Mouse (Mus musculus) telencephalon, adult 2 months (tissue): ENCODE results near the gene Casp12.
A peak's percentile ranks its signal among the peaks of the same experiment; 100 is the strongest.
"Not testable (repeated sequence)": the region's sequence is repeated elsewhere in the genome, so short reads cannot be mapped to it uniquely, and the experiment has no call there.

Experiments
- DNase-seq: peaks from one replicate; pipeline ENCODE4 v3.0.0-alpha.2; 2011; ENCODE audit warnings: low read depth, low spot score

Gene Casp12

DNA sequence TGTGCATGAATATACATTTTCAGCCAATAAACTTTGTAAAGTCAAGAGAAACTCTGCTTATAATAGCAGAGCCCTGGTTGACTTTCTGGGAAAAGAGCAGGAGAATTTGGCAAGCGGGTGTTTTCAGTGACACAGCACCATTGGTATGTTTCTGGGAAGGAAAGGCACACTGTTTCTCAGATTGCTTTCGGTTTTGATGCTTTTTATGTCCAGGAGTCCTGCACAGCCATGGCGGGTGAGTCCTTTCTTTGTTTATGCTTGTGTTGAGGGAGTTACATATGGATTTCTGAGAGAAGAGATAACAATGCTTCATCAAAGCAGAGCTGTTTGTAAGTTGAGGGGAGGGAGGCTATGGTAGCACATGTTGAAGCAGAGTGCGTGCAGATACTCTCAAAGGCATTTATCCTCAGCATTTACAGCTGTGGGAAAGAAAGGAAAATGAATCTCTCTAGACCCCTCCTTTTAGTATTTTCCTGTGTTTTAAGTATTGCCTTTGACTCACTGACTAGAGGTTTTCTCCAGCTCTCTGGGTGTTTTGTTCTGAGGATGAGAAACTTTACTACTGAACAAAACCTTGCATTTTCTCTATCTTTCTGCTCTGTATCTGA lies at the start of gene Casp12:
Gene Casp12 (plus strand): TSS at position 140 of the 608 bp plus-strand sequence.
- DNase-seq, result no peak

GRCm38 (mm10) chr9:5296354-5297237 lies 48.6 kb upstream of the Casp12 start:
- no peak for DNase-seq

DNA sequence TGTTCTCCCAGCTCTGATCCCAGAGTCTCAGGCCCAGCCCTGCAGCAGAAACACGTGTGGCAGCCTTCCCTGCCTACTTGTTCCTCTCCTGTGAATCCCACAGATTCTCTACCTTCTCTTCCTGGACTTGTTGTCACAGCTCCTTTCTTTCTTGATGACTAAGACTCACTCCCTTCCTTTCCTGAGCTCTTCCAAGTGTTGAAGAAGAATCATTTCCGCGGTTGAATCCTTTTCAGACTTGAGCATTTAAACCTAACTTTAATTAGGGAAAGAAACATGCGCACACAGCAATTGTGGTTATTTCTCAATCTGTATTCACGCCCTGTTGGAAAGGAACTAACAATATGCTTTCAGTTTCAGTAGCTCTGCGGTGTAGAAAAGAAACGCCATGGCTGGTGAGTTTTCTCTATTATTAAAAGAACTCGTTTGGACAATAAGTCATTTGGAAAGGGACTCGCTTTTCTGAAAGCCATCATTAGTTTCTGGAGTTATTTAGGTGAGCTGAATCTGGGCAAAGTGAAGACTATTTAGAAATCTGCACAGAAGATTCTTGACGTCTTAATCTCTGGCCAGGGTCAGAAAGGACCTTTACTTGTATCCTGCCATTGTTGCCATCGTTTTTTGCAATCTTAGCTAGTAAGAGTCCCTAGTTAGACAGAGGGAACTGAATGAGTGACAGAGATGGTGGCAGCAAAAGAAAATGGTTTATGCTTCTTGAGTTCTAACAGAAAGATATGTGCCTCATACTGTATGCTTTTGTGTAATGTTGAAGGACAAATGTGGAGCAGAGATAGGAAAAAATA lies 46.7 kb upstream of the Casp12 start, which contains the start of gene Casp1:
Gene Casp1 (plus strand): TSS at position 189 of the 803 bp plus-strand sequence.
- DNase-seq, result peak; percentile 6

GRCm38 (mm10) chr9:5299132-5299381 lies 46.2 kb upstream of the Casp12 start:
- no peak for DNase-seq

GRCm38 (mm10) chr9:5308561-5308960 lies 36.7 kb upstream of the Casp12 start, which contains the start of gene Casp4:
Gene Casp4, plus strand, starts transcription at chr9:5308828.
- DNase-seq, result no peak

GRCm38 (mm10) chr9:5310112-5310511 lies 35.1 kb upstream of the Casp12 start:
- DNase-seq, result no peak

- DNase-seq, result no peak
Measured at GRCm38 (mm10) chr9:5311435-5311834, 33.8 kb upstream of the Casp12 start.

- DNase-seq, result no peak
Measured at GRCm38 (mm10) chr9:5328204-5328603, 17.0 kb upstream of the Casp12 start.

DNA sequence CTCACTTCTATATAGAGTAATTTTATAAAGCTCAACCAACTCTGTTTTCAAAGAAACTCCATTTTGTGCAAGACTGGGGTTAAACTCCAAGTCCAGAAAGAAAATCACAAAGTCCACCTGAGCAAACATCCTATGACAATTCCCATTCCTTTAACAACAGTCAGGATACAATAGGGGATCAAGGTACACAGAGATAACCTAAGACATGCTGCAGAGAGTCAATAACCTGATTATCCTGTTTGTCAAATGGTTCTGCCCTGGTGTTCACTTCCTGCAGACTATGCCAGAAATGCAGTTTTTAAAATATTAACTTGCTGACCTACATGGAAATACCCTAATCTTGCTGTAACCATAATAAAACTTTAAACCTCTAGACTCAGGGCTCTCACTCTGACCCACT lies 12.8 kb upstream of the Casp12 start:
- DNase-seq, result no peak

- no peak for DNase-seq
Measured at GRCm38 (mm10) chr9:5333422-5333821, 11.8 kb upstream of the Casp12 start.

DNA sequence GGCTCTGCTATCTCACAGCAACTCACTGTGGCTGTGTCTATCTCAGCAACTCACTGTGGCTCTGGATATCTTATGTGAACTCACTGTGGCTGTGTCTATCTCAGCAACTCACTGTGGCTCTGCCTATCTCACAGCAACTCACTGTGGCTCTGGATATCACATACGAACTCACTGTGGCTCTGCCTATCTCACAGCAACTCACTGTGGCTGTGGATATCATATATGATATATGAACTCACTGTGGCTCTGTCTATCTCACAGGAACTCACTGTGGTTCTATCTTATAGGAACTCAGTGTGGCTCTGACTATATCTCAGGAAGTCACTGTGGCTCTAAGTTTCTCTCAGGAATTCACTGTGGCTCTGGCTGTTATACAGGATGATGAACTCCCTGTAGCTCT lies 2.1 kb upstream of the Casp12 start:
- no peak for DNase-seq

GRCm38 (mm10) chr9:5344090-5344489 lies 1.1 kb upstream of the Casp12 start:
- DNase-seq, result no peak

GRCm38 (mm10) chr9:5347381-5347780 lies 2.2 kb downstream of the Casp12 start:
- DNase-seq, result no peak

DNA sequence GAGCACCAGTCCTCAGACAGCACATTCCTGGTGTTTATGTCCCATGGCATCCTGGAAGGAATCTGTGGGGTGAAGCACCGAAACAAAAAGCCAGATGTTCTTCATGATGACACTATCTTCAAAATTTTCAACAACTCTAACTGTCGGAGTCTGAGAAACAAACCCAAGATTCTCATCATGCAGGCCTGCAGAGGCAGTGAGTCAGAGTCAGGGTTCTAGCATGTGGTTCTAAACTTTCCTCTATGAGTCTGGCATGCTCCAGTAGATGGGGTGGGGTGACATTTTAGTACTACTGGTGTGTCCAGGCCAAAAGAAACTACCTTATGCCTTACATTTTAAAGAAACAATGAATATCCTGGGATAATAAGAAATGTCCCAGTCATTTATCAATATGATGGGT lies 8.4 kb downstream of the Casp12 start:
- no peak for DNase-seq

GRCm38 (mm10) chr9:5356801-5357200 lies 11.6 kb downstream of the Casp12 start:
- DNase-seq, result no peak

DNA sequence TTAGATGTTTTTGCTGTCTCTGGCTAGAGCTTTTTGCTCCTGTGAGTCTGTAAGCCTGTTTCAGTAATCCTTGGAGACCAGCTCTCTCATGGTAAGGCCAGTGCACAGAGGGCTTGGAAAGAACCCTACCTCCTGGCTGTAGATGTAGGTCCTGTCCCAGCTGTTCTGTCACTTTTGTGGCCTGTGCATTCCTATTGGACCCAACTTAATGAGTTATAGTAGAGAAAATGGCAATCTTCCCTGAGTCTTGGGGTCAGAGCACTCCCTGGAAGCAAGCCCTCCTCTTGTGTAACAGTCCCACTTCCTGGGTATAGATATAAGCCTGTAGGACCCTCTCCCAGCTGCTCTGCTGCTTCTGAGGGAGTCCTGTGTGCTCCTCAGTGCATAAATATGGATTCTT lies 48.3 kb downstream of the Casp12 start:
- DNase-seq, result no peak

GRCm38 (mm10) chr9:5395861-5396260 lies 50.6 kb downstream of the Casp12 start:
- DNase-seq, result not testable (repeated sequence)

GRCm38 (mm10) chr9:5410988-5411568 lies 65.8 kb downstream of the Casp12 start:
- no peak for DNase-seq

GRCm38 (mm10) chr9:5412446-5413111 lies 67.3 kb downstream of the Casp12 start:
- DNase-seq, result no peak

- no peak for DNase-seq
Measured at GRCm38 (mm10) chr9:5417871-5418270, 72.6 kb downstream of the Casp12 start.
